Mouse (Mus musculus) neural tube, embryonic 10.5 days (tissue): ENCODE measurements at regions not wholly inside any gene's neighbourhood (a gene's known extent, or its start where the extent isn't known, plus 50 kb on each side); places are given as distances from the start of the nearest gene placed in this dataset.

ENCODE experiments used
- DNase-seq: peaks from one replicate; pipeline ENCODE4 v3.0.0-alpha.2; 2017; ENCODE audit warnings: low spot score; ENCODE audit errors: extremely low spot score

GRCm38 (mm10) chr7:66491501-66491900 lies 64.2 kb upstream of the Aldh1a3 start:
- DNase-seq: no peak

GRCm38 (mm10) chr7:66490073-66490472 lies 62.8 kb upstream of the Aldh1a3 start:
- DNase-seq: no peak

- no peak for DNase-seq
These were observed 60.4 kb upstream of the Aldh1a3 start for GRCm38 (mm10) chr7:66487751-66488150.

GRCm38 (mm10) chr7:66480446-66480845 lies 53.1 kb upstream of the Aldh1a3 start:
- DNase-seq: no peak

- DNase-seq: no peak
These were observed 52.0 kb upstream of the Aldh1a3 start for GRCm38 (mm10) chr7:66479321-66479720.

GRCm38 (mm10) chr7:66478106-66478505 lies 50.8 kb upstream of the Aldh1a3 start:
- DNase-seq: no peak

GRCm38 (mm10) chr7:66477475-66477874 lies 50.2 kb upstream of the Aldh1a3 start:
- no peak for DNase-seq
